Mouse (Mus musculus) small intestine, adult 2 months (tissue): ENCODE results near the gene Elovl6.

Source experiments
- CTCF ChIP-seq: fragments of 200-500 bp; IDR thresholded peaks from 2 replicates; pipeline ENCODE4 v1.5.1; 2012; ENCODE audit warnings: low read depth, mild to moderate bottlenecking, control low read depth, inconsistent platforms, low read length, moderate library complexity, mixed read lengths; ENCODE audit not compliant: insufficient replicate concordance, insufficient read length; ENCODE audit errors: extremely low read depth
- POLR2A ChIP-seq: fragments of 200-500 bp; IDR thresholded peaks from 2 replicates; pipeline ENCODE4 v1.6.1; 2012; ENCODE audit warnings: low read depth, mild to moderate bottlenecking, control low read depth, inconsistent platforms, low read length, moderate library complexity

DNA sequence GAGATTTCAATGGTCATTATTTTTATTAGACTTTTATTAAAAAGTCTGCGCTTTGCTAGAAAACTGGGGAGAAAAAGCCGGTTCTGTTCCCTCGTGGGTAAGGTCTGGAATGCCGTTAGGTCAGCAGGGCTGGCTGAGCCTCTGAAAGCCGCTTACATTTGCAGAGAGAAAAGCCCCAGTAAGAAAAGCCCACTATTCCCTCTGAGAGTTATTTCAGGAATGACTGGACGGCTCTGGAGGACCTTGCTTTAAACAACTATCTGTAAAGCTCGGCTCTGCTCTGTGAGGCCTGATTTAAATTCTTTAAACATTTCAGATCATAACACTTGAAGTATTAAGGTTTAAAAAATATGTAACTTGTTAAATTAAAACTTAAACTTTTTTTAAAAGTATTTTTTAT, 36.4 kb downstream of the Elovl6 start:
- no peak for TF ChIP-seq CTCF
- no peak for TF ChIP-seq POLR2A
